Mouse (Mus musculus) induced T-regulatory cell, adult 2 months (primary cell): ENCODE results near the gene Oprm1.
"Not testable (repeated sequence)": the region's sequence is repeated elsewhere in the genome, so short reads cannot be mapped to it uniquely, and the experiment has no call there.

ENCODE experiments used
- DNase-seq: peaks from one replicate; pipeline ENCODE4 v3.0.0-alpha.2; 2012; ENCODE audit warnings: low read depth

Gene Oprm1

GRCm38 (mm10) chr10:6979216-6979615 is 220.9 kb downstream of the Oprm1 start:
- no peak for DNase-seq

GRCm38 (mm10) chr10:6979789-6980188 is 221.5 kb downstream of the Oprm1 start:
- DNase-seq = no peak

- DNase-seq = peak; percentile 78
Measured at GRCm38 (mm10) chr10:6980236-6980635, 221.9 kb downstream of the Oprm1 start.

GRCm38 (mm10) chr10:6982751-6983151 is 224.4 kb downstream of the Oprm1 start:
- peak; percentile 90 for DNase-seq

GRCm38 (mm10) chr10:6983431-6983830 is 225.1 kb downstream of the Oprm1 start:
- peak; percentile 76 for DNase-seq

- DNase-seq = peak; percentile 48
Measured at GRCm38 (mm10) chr10:6986246-6986645, 227.9 kb downstream of the Oprm1 start.

- peak; percentile 36 for DNase-seq
Measured at GRCm38 (mm10) chr10:6987399-6988098, 229.2 kb downstream of the Oprm1 start.

- DNase-seq = peak; percentile 70
Measured at GRCm38 (mm10) chr10:6988555-6988954, 230.2 kb downstream of the Oprm1 start.

GRCm38 (mm10) chr10:6996895-6997294 is 238.6 kb downstream of the Oprm1 start:
- peak; percentile 29 for DNase-seq

- no peak for DNase-seq
Measured at GRCm38 (mm10) chr10:6998576-6999250, 240.4 kb downstream of the Oprm1 start.

- no peak for DNase-seq
Measured at GRCm38 (mm10) chr10:6999355-6999754, 241.0 kb downstream of the Oprm1 start.

GRCm38 (mm10) chr10:7003898-7004297 is 245.6 kb downstream of the Oprm1 start:
- DNase-seq = not testable (repeated sequence)

GRCm38 (mm10) chr10:7004980-7005538 is 246.8 kb downstream of the Oprm1 start:
- DNase-seq = no peak

GRCm38 (mm10) chr10:7010543-7010942 is 252.2 kb downstream of the Oprm1 start:
- DNase-seq = peak; percentile 69

- DNase-seq = no peak
Measured at GRCm38 (mm10) chr10:7015199-7015598, 256.9 kb downstream of the Oprm1 start.

- DNase-seq = no peak
Measured at GRCm38 (mm10) chr10:7019781-7020386, 261.6 kb downstream of the Oprm1 start.

GRCm38 (mm10) chr10:7020551-7020950 is 262.2 kb downstream of the Oprm1 start:
- no peak for DNase-seq

GRCm38 (mm10) chr10:7025028-7025427 is 266.7 kb downstream of the Oprm1 start:
- no peak for DNase-seq

GRCm38 (mm10) chr10:7033459-7033858 is 275.2 kb downstream of the Oprm1 start:
- no peak for DNase-seq

- peak; percentile 32 for DNase-seq
Measured at GRCm38 (mm10) chr10:7035547-7035946, 277.2 kb downstream of the Oprm1 start.

- DNase-seq = no peak
Measured at GRCm38 (mm10) chr10:7037194-7037593, 278.9 kb downstream of the Oprm1 start.

- DNase-seq = peak; percentile 29
Measured at GRCm38 (mm10) chr10:7041032-7041431, 282.7 kb downstream of the Oprm1 start.

GRCm38 (mm10) chr10:7043896-7044295 is 285.6 kb downstream of the Oprm1 start:
- DNase-seq = no peak
